Mouse (Mus musculus) left cerebral cortex, postnatal 10 days (tissue): ENCODE measurements around the gene Sez6. TPM values are rescaled to one million over a fixed set of nuclear protein-coding genes. Genes with fewer than 3 reads are reported as not detected.

Experiments
- DNase-seq, 2 experiments: peaks; one replicate each; pipeline ENCODE4 v3.0.0; 2021 to 2022; ENCODE audit warnings: low spot score in 2 of 2, mixed read lengths in 1 of 2; ENCODE audit errors: extremely low spot score in 1 of 2
- intact Hi-C: fragments of 180-260 bp; cut with DNase I; formaldehyde crosslinking; loops from one replicate; pipeline ENCODE4 v1.15.1; 2025
- total RNA-seq, 2 experiments: library from RNA; stranded (reverse); gene quantifications; 2 replicates each; pipeline ENCODE4 v1.2.3; 2021

The Sez6 gene
- total RNA-seq = 100 to 1,000 TPM; 226 to 231 TPM

- DNase-seq = peak; percentile 74 to 89
- intact Hi-C loops = loop anchor here (5.0 kb wide), 2 partner anchors 36 to 44 kb away; no protein-coding TSS in a partner anchor
These were observed at the start of gene Sez6 for GRCm38 (mm10) chr11:77930751-77931540. Sez6 (plus strand) TSS chr11:77930800.

- intact Hi-C loops = loop anchor here (5.0 kb wide), 1 partner anchor 48 kb away; the partner anchor contains the start of gene Sez6
- no peak for DNase-seq
These were observed 45.9 kb upstream of the Sez6 start for GRCm38 (mm10) chr11:77884524-77885245.

- intact Hi-C loops = loop anchor here (5.0 kb wide), 1 partner anchor 47 kb away; the partner anchor contains the start of gene Sez6
- no peak for DNase-seq
These were observed 45.4 kb upstream of the Sez6 start for GRCm38 (mm10) chr11:77885246-77885575.

- DNase-seq = peak in 1 of 2 experiments; percentile 61
- intact Hi-C loops = loop anchor here (5.0 kb wide), 1 partner anchor 45 kb away; the partner anchor contains the start of gene Sez6
These were observed 43.1 kb upstream of the Sez6 start for GRCm38 (mm10) chr11:77887373-77887960.

GRCm38 (mm10) chr11:77888846-77889245 is 41.8 kb upstream of the Sez6 start:
- intact Hi-C loops = loop anchor here (5.0 kb wide), 1 partner anchor 43 kb away; the partner anchor contains the start of gene Sez6
- no peak for DNase-seq

GRCm38 (mm10) chr11:77889484-77889883 is 41.1 kb upstream of the Sez6 start:
- intact Hi-C loops = loop anchor here (5.0 kb wide), 1 partner anchor 43 kb away; the partner anchor contains the start of gene Sez6
- DNase-seq = no peak

GRCm38 (mm10) chr11:77890648-77891258 is 39.8 kb upstream of the Sez6 start:
- no peak for DNase-seq
- intact Hi-C loops = no loop called here

- intact Hi-C loops = no loop called here
These were observed 37.7 kb upstream of the Sez6 start for GRCm38 (mm10) chr11:77892883-77893282.

GRCm38 (mm10) chr11:77893283-77893682 is 37.3 kb upstream of the Sez6 start:
- intact Hi-C loops = no loop called here
- no peak for DNase-seq

More at GRCm38 (mm10) chr11:77892883-77893282, 37.7 kb upstream of the Sez6 start:
- no peak for DNase-seq

- intact Hi-C loops = no loop called here
- DNase-seq = peak; percentile 84 to 91
These were observed 36.5 kb upstream of the Sez6 start, which contains the start of gene Pipox for GRCm38 (mm10) chr11:77893787-77894718. Pipox (minus strand) TSS chr11:77894096.

- intact Hi-C loops = no loop called here
- no peak for DNase-seq
These were observed 35.6 kb upstream of the Sez6 start for GRCm38 (mm10) chr11:77894967-77895366.

GRCm38 (mm10) chr11:77896011-77896410 is 34.6 kb upstream of the Sez6 start:
- DNase-seq = no peak
- intact Hi-C loops = no loop called here

GRCm38 (mm10) chr11:77896480-77896819 is 34.1 kb upstream of the Sez6 start:
- intact Hi-C loops = no loop called here
- DNase-seq = no peak

GRCm38 (mm10) chr11:77896820-77897805 is 33.5 kb upstream of the Sez6 start:
- no peak for DNase-seq
- intact Hi-C loops = no loop called here

- DNase-seq = no peak
- intact Hi-C loops = no loop called here
These were observed 30.4 kb upstream of the Sez6 start for GRCm38 (mm10) chr11:77900187-77900586.

- intact Hi-C loops = no loop called here
- DNase-seq = no peak
These were observed 29.9 kb upstream of the Sez6 start for GRCm38 (mm10) chr11:77900696-77901095.

- intact Hi-C loops = no loop called here
- no peak for DNase-seq
These were observed 29.2 kb upstream of the Sez6 start for GRCm38 (mm10) chr11:77901366-77901765.
